Mouse (Mus musculus): ENCODE data around the gene Rgs12. TPM values are rescaled to one million over a fixed set of nuclear protein-coding genes. Genes with fewer than 3 reads are reported as not detected.

Gene Rgs12
- polyA plus RNA-seq, 1 experiment, result 50.6 TPM

GRCm38 (mm10) chr5:34951161-34951834 is 2.1 kb downstream of the Rgs12 start:
- no peak overlapping the region for H3ac ChIP-seq (ENCODE audit: control insufficient read depth, insufficient read length, low read depth)
- no peaks in the 10 kb centered on the region for H3K36me3 ChIP-seq (ENCODE audit: control insufficient read depth, insufficient read depth)
- H3K79me3 ChIP-seq (ENCODE audit: low read depth), result no peaks in the 10 kb centered on the region
- H3K79me2 ChIP-seq (ENCODE audit: control insufficient read depth, insufficient read depth), result peaks cover 12% of the 10 kb centered on the region
- H3K4me3 ChIP-seq (ENCODE audit: insufficient read depth, poor library complexity, severe bottlenecking), result no peak overlapping the region
- no peaks in the 10 kb centered on the region for H3K27me3 ChIP-seq (ENCODE audit: control insufficient read depth, insufficient read depth, insufficient read length)
- TF ChIP-seq USF1 (IDR thresholded peaks at IDR 0.05; ENCODE audit: low read depth) (no peak), MAX (IDR thresholded peaks at IDR 0.05) (no peak), MYOD1 (IDR thresholded peaks at IDR 0.05; ENCODE audit: control insufficient read depth, insufficient read length, low read depth) (no peak), MYOG (IDR thresholded peaks at IDR 0.05; ENCODE audit: control insufficient read depth, extremely low read depth, insufficient read length) (no peak), FOSL1 (IDR thresholded peaks at IDR 0.05; ENCODE audit: insufficient read depth, low read length, poor library complexity, severe bottlenecking) (no peak), CEBPB (IDR thresholded peaks at IDR 0.05; ENCODE audit: low read depth) (no peak), CTCF (IDR thresholded peaks at IDR 0.05; ENCODE audit: control insufficient read depth, insufficient read depth, insufficient read length) (no peak)

- Histone ChIP-seq H3K79me3 (ENCODE audit: low read depth) (peaks cover 2% of the 10 kb centered on the region), H3K4me3 (ENCODE audit: insufficient read depth, poor library complexity, severe bottlenecking) (no peak overlapping the region), H3K36me3 (ENCODE audit: control insufficient read depth, insufficient read depth) (no peaks in the 10 kb centered on the region), H3ac (ENCODE audit: control insufficient read depth, insufficient read length, low read depth) (no peak overlapping the region), H3K27me3 (ENCODE audit: control insufficient read depth, insufficient read depth, insufficient read length) (no peaks in the 10 kb centered on the region), H3K79me2 (ENCODE audit: control insufficient read depth, insufficient read depth) (peaks cover 27% of the 10 kb centered on the region)
- TF ChIP-seq FOSL1 (IDR thresholded peaks at IDR 0.05; ENCODE audit: insufficient read depth, low read length, poor library complexity, severe bottlenecking) (no peak), MYOD1 (IDR thresholded peaks at IDR 0.05; ENCODE audit: control insufficient read depth, insufficient read length, low read depth) (no peak), CTCF (IDR thresholded peaks at IDR 0.05; ENCODE audit: control insufficient read depth, insufficient read depth, insufficient read length) (no peak)
These were observed 5.3 kb downstream of the Rgs12 start for GRCm38 (mm10) chr5:34954508-34954907.

- Histone ChIP-seq H3K27me3 (ENCODE audit: control insufficient read depth, insufficient read depth, insufficient read length) (no peaks in the 10 kb centered on the region), H3K79me2 (ENCODE audit: control insufficient read depth, insufficient read depth) (peaks cover 16% of the 10 kb centered on the region), H3ac (ENCODE audit: control insufficient read depth, insufficient read length, low read depth) (no peak overlapping the region), H3K36me3 (ENCODE audit: control insufficient read depth, insufficient read depth) (no peaks in the 10 kb centered on the region), H3K4me3 (ENCODE audit: insufficient read depth, poor library complexity, severe bottlenecking) (no peak overlapping the region), H3K79me3 (ENCODE audit: low read depth) (peaks cover 2% of the 10 kb centered on the region)
- no peak for TF ChIP-seq CEBPB (IDR thresholded peaks at IDR 0.05; ENCODE audit: low read depth)
- TF ChIP-seq CTCF (IDR thresholded peaks at IDR 0.05; ENCODE audit: control insufficient read depth, insufficient read depth, insufficient read length), result no peak
- TF ChIP-seq MAX (IDR thresholded peaks at IDR 0.05), result peak; percentile 65
- no peak for TF ChIP-seq MYOG (IDR thresholded peaks at IDR 0.05; ENCODE audit: control insufficient read depth, extremely low read depth, insufficient read length)
- peak; percentile 13 for TF ChIP-seq FOSL1 (IDR thresholded peaks at IDR 0.05; ENCODE audit: insufficient read depth, low read length, poor library complexity, severe bottlenecking)
- no peak for TF ChIP-seq MYOD1 (IDR thresholded peaks at IDR 0.05; ENCODE audit: control insufficient read depth, insufficient read length, low read depth)
- no peak for TF ChIP-seq USF1 (IDR thresholded peaks at IDR 0.05; ENCODE audit: low read depth)
These were observed 6.4 kb downstream of the Rgs12 start for GRCm38 (mm10) chr5:34955630-34956029.

- Histone ChIP-seq H3K79me2 (ENCODE audit: control insufficient read depth, insufficient read depth) (peaks cover 15% of the 10 kb centered on the region), H3K36me3 (ENCODE audit: control insufficient read depth, insufficient read depth) (no peaks in the 10 kb centered on the region), H3K79me3 (ENCODE audit: low read depth) (peaks cover 2% of the 10 kb centered on the region), H3K4me3 (ENCODE audit: insufficient read depth, poor library complexity, severe bottlenecking) (no peak overlapping the region), H3K27me3 (ENCODE audit: control insufficient read depth, insufficient read depth, insufficient read length) (no peaks in the 10 kb centered on the region), H3ac (ENCODE audit: control insufficient read depth, insufficient read length, low read depth) (no peak overlapping the region)
- TF ChIP-seq CEBPB (IDR thresholded peaks at IDR 0.05; ENCODE audit: low read depth) (no peak), CTCF (IDR thresholded peaks at IDR 0.05; ENCODE audit: control insufficient read depth, insufficient read depth, insufficient read length) (no peak), FOSL1 (IDR thresholded peaks at IDR 0.05; ENCODE audit: insufficient read depth, low read length, poor library complexity, severe bottlenecking) (no peak), MYOG (IDR thresholded peaks at IDR 0.05; ENCODE audit: control insufficient read depth, extremely low read depth, insufficient read length) (no peak), MAX (IDR thresholded peaks at IDR 0.05) (no peak), MYOD1 (IDR thresholded peaks at IDR 0.05; ENCODE audit: control insufficient read depth, insufficient read length, low read depth) (no peak), USF1 (IDR thresholded peaks at IDR 0.05; ENCODE audit: low read depth) (no peak)
These were observed 6.9 kb downstream of the Rgs12 start for GRCm38 (mm10) chr5:34956151-34956550.

GRCm38 (mm10) chr5:34957015-34957414 is 7.8 kb downstream of the Rgs12 start:
- no peak overlapping the region for H3K4me3 ChIP-seq (ENCODE audit: insufficient read depth, poor library complexity, severe bottlenecking)
- H3K79me3 ChIP-seq (ENCODE audit: low read depth), result peaks cover 2% of the 10 kb centered on the region
- no peak overlapping the region for H3ac ChIP-seq (ENCODE audit: control insufficient read depth, insufficient read length, low read depth)
- no peak for TF ChIP-seq USF1 (IDR thresholded peaks at IDR 0.05; ENCODE audit: low read depth)
- no peak for TF ChIP-seq CEBPB (IDR thresholded peaks at IDR 0.05; ENCODE audit: low read depth)
- TF ChIP-seq FOSL1 (IDR thresholded peaks at IDR 0.05; ENCODE audit: insufficient read depth, low read length, poor library complexity, severe bottlenecking), result no peak
- no peak for TF ChIP-seq MAX (IDR thresholded peaks at IDR 0.05)
- no peak for TF ChIP-seq CTCF (IDR thresholded peaks at IDR 0.05; ENCODE audit: control insufficient read depth, insufficient read depth, insufficient read length)
- TF ChIP-seq MYOG (IDR thresholded peaks at IDR 0.05; ENCODE audit: control insufficient read depth, extremely low read depth, insufficient read length), result no peak
- TF ChIP-seq MYOD1 (IDR thresholded peaks at IDR 0.05; ENCODE audit: control insufficient read depth, insufficient read length, low read depth), result no peak
- H3K36me3 ChIP-seq (ENCODE audit: control insufficient read depth, insufficient read depth), result no peaks in the 10 kb centered on the region
- H3K27me3 ChIP-seq (ENCODE audit: control insufficient read depth, insufficient read depth, insufficient read length), result no peaks in the 10 kb centered on the region
- H3K79me2 ChIP-seq (ENCODE audit: control insufficient read depth, insufficient read depth), result peaks cover 15% of the 10 kb centered on the region
